Mouse (Mus musculus): ENCODE measurements around the gene Pcgf6. TPM values are rescaled to one million over a fixed set of nuclear protein-coding genes. Genes with fewer than 3 reads are reported as not detected.

Pcgf6 gene
- polyA plus RNA-seq, 1 experiment from 2014 or later: 28.6 TPM

- H3K36me3 ChIP-seq (ENCODE audit: control insufficient read depth, insufficient read depth, low read length): peaks cover 20% of the 10 kb centered on the region; the same call in 1 of the 2 replicates
- ATAC-seq (replicated peaks; ENCODE audit: low FRiP score) (no peak), DNase-seq (ENCODE audit: low spot score) (no peak)
- no peaks in the 10 kb centered on the region for H3K27me3 ChIP-seq (replicated peaks; ENCODE audit: control insufficient read depth, insufficient read depth, low read length)
- no peak overlapping the region for H3K27ac ChIP-seq (ENCODE audit: low read depth, low read length)
- H3K9ac ChIP-seq (ENCODE audit: low read depth, low read length): no peak overlapping the region
- no peak overlapping the region for H3K4me3 ChIP-seq (ENCODE audit: low read depth, low read length)
- H3K4me2 ChIP-seq: no peak overlapping the region
- no peaks in the 10 kb centered on the region for H3K9me3 ChIP-seq (ENCODE audit: control insufficient read depth, low read length)
- no peaks in the 10 kb centered on the region for H3K4me1 ChIP-seq (replicated peaks; ENCODE audit: control insufficient read depth, insufficient read depth, low read length)
- WGBS: 87% methylated on average over 3 of the region's 3 CpGs
These were observed 14.1 kb downstream of the Pcgf6 start for GRCm38 (mm10) chr19:47036596-47036995.

GRCm38 (mm10) chr19:47034916-47035315 is 15.8 kb downstream of the Pcgf6 start:
- no peak for DNase-seq (ENCODE audit: low spot score)
- Histone ChIP-seq H3K27me3 (replicated peaks; ENCODE audit: control insufficient read depth, insufficient read depth, low read length) (no peaks in the 10 kb centered on the region), H3K9me3 (ENCODE audit: control insufficient read depth, low read length) (no peaks in the 10 kb centered on the region), H3K27ac (ENCODE audit: low read depth, low read length) (no peak overlapping the region), H3K36me3 (ENCODE audit: control insufficient read depth, insufficient read depth, low read length) (peaks cover 20% of the 10 kb centered on the region; the same call in 1 of the 2 replicates), H3K9ac (ENCODE audit: low read depth, low read length) (no peak overlapping the region), H3K4me2 (no peak overlapping the region), H3K4me1 (replicated peaks; ENCODE audit: control insufficient read depth, insufficient read depth, low read length) (no peaks in the 10 kb centered on the region), H3K4me3 (ENCODE audit: low read depth, low read length) (no peak overlapping the region)
- WGBS: 87% methylated on average over 4 of the region's 4 CpGs
- no peak for ATAC-seq (replicated peaks; ENCODE audit: low FRiP score)

- no peak overlapping the region for H3K4me2 ChIP-seq
These were observed 18.9 kb downstream of the Pcgf6 start for GRCm38 (mm10) chr19:47031770-47032169.

GRCm38 (mm10) chr19:47029796-47030195 is 20.9 kb downstream of the Pcgf6 start:
- no peaks in the 10 kb centered on the region for H3K4me1 ChIP-seq (replicated peaks; ENCODE audit: control insufficient read depth, insufficient read depth, low read length)
- no peaks in the 10 kb centered on the region for H3K27me3 ChIP-seq (replicated peaks; ENCODE audit: control insufficient read depth, insufficient read depth, low read length)
- H3K9me3 ChIP-seq (ENCODE audit: control insufficient read depth, low read length): no peaks in the 10 kb centered on the region
- 87% methylated on average over 9 of the region's 9 CpGs for WGBS
- ATAC-seq (replicated peaks; ENCODE audit: low FRiP score) (no peak), DNase-seq (ENCODE audit: low spot score) (no peak)
- no peak overlapping the region for H3K9ac ChIP-seq (ENCODE audit: low read depth, low read length)
- 0 out of 2 replicates have a peak, but pooled peaks cover 5% of the 10 kb centered on the region for H3K36me3 ChIP-seq (ENCODE audit: control insufficient read depth, insufficient read depth, low read length)
- no peak overlapping the region for H3K4me3 ChIP-seq (ENCODE audit: low read depth, low read length)
- H3K27ac ChIP-seq (ENCODE audit: low read depth, low read length): no peak overlapping the region
- no peak overlapping the region for H3K4me2 ChIP-seq

More at GRCm38 (mm10) chr19:47031770-47032169, 18.9 kb downstream of the Pcgf6 start:
- Histone ChIP-seq H3K27ac (ENCODE audit: low read depth, low read length) (no peak overlapping the region), H3K9ac (ENCODE audit: low read depth, low read length) (no peak overlapping the region), H3K27me3 (replicated peaks; ENCODE audit: control insufficient read depth, insufficient read depth, low read length) (no peaks in the 10 kb centered on the region), H3K4me1 (replicated peaks; ENCODE audit: control insufficient read depth, insufficient read depth, low read length) (no peaks in the 10 kb centered on the region), H3K36me3 (ENCODE audit: control insufficient read depth, insufficient read depth, low read length) (peaks cover 8% of the 10 kb centered on the region; the same call in 1 of the 2 replicates), H3K9me3 (ENCODE audit: control insufficient read depth, low read length) (no peaks in the 10 kb centered on the region), H3K4me3 (ENCODE audit: low read depth, low read length) (no peak overlapping the region)
- 87% methylated on average over 6 of the region's 6 CpGs for WGBS
- ATAC-seq (replicated peaks; ENCODE audit: low FRiP score) (no peak), DNase-seq (ENCODE audit: low spot score) (no peak)

GRCm38 (mm10) chr19:47026513-47026912 is 24.2 kb downstream of the Pcgf6 start:
- Histone ChIP-seq H3K27ac (ENCODE audit: low read depth, low read length) (no peak overlapping the region), H3K27me3 (replicated peaks; ENCODE audit: control insufficient read depth, insufficient read depth, low read length) (no peaks in the 10 kb centered on the region; the same call in 1 of the 2 replicates), H3K36me3 (ENCODE audit: control insufficient read depth, insufficient read depth, low read length) (no peaks in the 10 kb centered on the region), H3K4me1 (replicated peaks; ENCODE audit: control insufficient read depth, insufficient read depth, low read length) (no peaks in the 10 kb centered on the region), H3K9me3 (ENCODE audit: control insufficient read depth, low read length) (no peaks in the 10 kb centered on the region), H3K4me3 (ENCODE audit: low read depth, low read length) (no peak overlapping the region), H3K9ac (ENCODE audit: low read depth, low read length) (no peak overlapping the region), H3K4me2 (no peak overlapping the region)
- DNase-seq (ENCODE audit: low spot score): no peak
- ATAC-seq (replicated peaks; ENCODE audit: low FRiP score): no peak
- 87% methylated on average over 4 of the region's 4 CpGs for WGBS

- H3K4me3 ChIP-seq (ENCODE audit: low read depth, low read length): no peak overlapping the region
- H3K9me3 ChIP-seq (ENCODE audit: control insufficient read depth, low read length): no peaks in the 10 kb centered on the region
- H3K4me2 ChIP-seq: no peak overlapping the region
- H3K27ac ChIP-seq (ENCODE audit: low read depth, low read length): no peak overlapping the region
- 78% methylated on average over 10 of the region's 10 CpGs for WGBS
- H3K36me3 ChIP-seq (ENCODE audit: control insufficient read depth, insufficient read depth, low read length): no peaks in the 10 kb centered on the region
- DNase-seq (ENCODE audit: low spot score) (no peak), ATAC-seq (replicated peaks; ENCODE audit: low FRiP score) (no peak)
- H3K9ac ChIP-seq (ENCODE audit: low read depth, low read length): no peak overlapping the region
- no peaks in the 10 kb centered on the region; the same call in 1 of the 2 replicates for H3K27me3 ChIP-seq (replicated peaks; ENCODE audit: control insufficient read depth, insufficient read depth, low read length)
- no peaks in the 10 kb centered on the region for H3K4me1 ChIP-seq (replicated peaks; ENCODE audit: control insufficient read depth, insufficient read depth, low read length)
These were observed 25.8 kb downstream of the Pcgf6 start for GRCm38 (mm10) chr19:47024954-47025353.

- 80% methylated on average over 13 of the region's 13 CpGs for WGBS
- H3K27me3 ChIP-seq (replicated peaks; ENCODE audit: control insufficient read depth, insufficient read depth, low read length): peaks cover 9% of the 10 kb centered on the region
- H3K27ac ChIP-seq (ENCODE audit: low read depth, low read length): no peak overlapping the region
- H3K4me2 ChIP-seq: no peak overlapping the region
- DNase-seq (ENCODE audit: low spot score) (no peak), ATAC-seq (replicated peaks; ENCODE audit: low FRiP score) (no peak)
- H3K9me3 ChIP-seq (ENCODE audit: control insufficient read depth, low read length): no peaks in the 10 kb centered on the region
- H3K4me1 ChIP-seq (replicated peaks; ENCODE audit: control insufficient read depth, insufficient read depth, low read length): no peaks in the 10 kb centered on the region
- no peak overlapping the region for H3K9ac ChIP-seq (ENCODE audit: low read depth, low read length)
- H3K4me3 ChIP-seq (ENCODE audit: low read depth, low read length): no peak overlapping the region
- no peaks in the 10 kb centered on the region for H3K36me3 ChIP-seq (ENCODE audit: control insufficient read depth, insufficient read depth, low read length)
These were observed 27.2 kb downstream of the Pcgf6 start for GRCm38 (mm10) chr19:47023546-47023945.

- Histone ChIP-seq H3K4me3 (ENCODE audit: low read depth, low read length) (no peak overlapping the region), H3K9ac (ENCODE audit: low read depth, low read length) (no peak overlapping the region), H3K4me1 (replicated peaks; ENCODE audit: control insufficient read depth, insufficient read depth, low read length) (no peaks in the 10 kb centered on the region), H3K9me3 (ENCODE audit: control insufficient read depth, low read length) (no peaks in the 10 kb centered on the region), H3K36me3 (ENCODE audit: control insufficient read depth, insufficient read depth, low read length) (no peaks in the 10 kb centered on the region), H3K27me3 (replicated peaks; ENCODE audit: control insufficient read depth, insufficient read depth, low read length) (peaks cover 17% of the 10 kb centered on the region), H3K27ac (ENCODE audit: low read depth, low read length) (no peak overlapping the region), H3K4me2 (no peak overlapping the region)
- 63% methylated on average over 4 of the region's 4 CpGs for WGBS
- ATAC-seq (replicated peaks; ENCODE audit: low FRiP score): no peak
- no peak for DNase-seq (ENCODE audit: low spot score)
These were observed 28.0 kb downstream of the Pcgf6 start for GRCm38 (mm10) chr19:47022709-47023108.

GRCm38 (mm10) chr19:47019326-47019725 is 31.4 kb downstream of the Pcgf6 start:
- no peak overlapping the region for H3K27ac ChIP-seq (ENCODE audit: low read depth, low read length)
- H3K27me3 ChIP-seq (replicated peaks; ENCODE audit: control insufficient read depth, insufficient read depth, low read length): peaks cover 47% of the 10 kb centered on the region
- H3K36me3 ChIP-seq (ENCODE audit: control insufficient read depth, insufficient read depth, low read length): no peaks in the 10 kb centered on the region
- H3K4me3 ChIP-seq (ENCODE audit: low read depth, low read length): no peak overlapping the region
- no peak overlapping the region for H3K4me2 ChIP-seq
- ATAC-seq (replicated peaks; ENCODE audit: low FRiP score) (no peak), DNase-seq (ENCODE audit: low spot score) (no peak)
- H3K4me1 ChIP-seq (replicated peaks; ENCODE audit: control insufficient read depth, insufficient read depth, low read length): no peaks in the 10 kb centered on the region
- no peak overlapping the region for H3K9ac ChIP-seq (ENCODE audit: low read depth, low read length)
- WGBS: 35% methylated on average over 6 of the region's 6 CpGs
- no peaks in the 10 kb centered on the region for H3K9me3 ChIP-seq (ENCODE audit: control insufficient read depth, low read length)

Data from liver, embryonic 11.5 days (tissue).